Mouse (Mus musculus) liver, adult 2 months (tissue): ENCODE results near the gene Gjc3. TPM values are rescaled to one million over a fixed set of nuclear protein-coding genes. Genes with fewer than 3 reads are reported as not detected.

Experiments used
- DNase-seq: peaks from one replicate; pipeline ENCODE4 v3.0.0-alpha.2; 2011; ENCODE audit warnings: low read depth, low spot score; ENCODE audit errors: extremely low read depth
- H3K27ac ChIP-seq: fragments of 200-500 bp; replicated peaks from 2 replicates; pipeline ENCODE4 v1.5.1; 2012; ENCODE audit warnings: low read depth, mild to moderate bottlenecking, control low read depth, inconsistent platforms, low read length; ENCODE audit not compliant: insufficient read depth
- H3K27me3 ChIP-seq: fragments of 200-500 bp; 2 replicates; pipeline ENCODE4 v1.6.1; 2012; ENCODE audit warnings: mild to moderate bottlenecking, moderate library complexity, low read length, inconsistent platforms; ENCODE audit not compliant: control insufficient read depth, insufficient read depth
- H3K36me3 ChIP-seq: fragments of 200-500 bp; 2 replicates; pipeline ENCODE4 v1.6.1; 2012; ENCODE audit warnings: low read length, inconsistent platforms; ENCODE audit not compliant: control insufficient read depth, insufficient read depth
- H3K4me1 ChIP-seq: fragments of 200-500 bp; 2 replicates; pipeline ENCODE4 v1.6.1; 2011; ENCODE audit warnings: low read length; ENCODE audit not compliant: control insufficient read depth, insufficient read depth
- H3K4me3 ChIP-seq: fragments of 200-500 bp; 2 replicates; pipeline ENCODE4 v1.5.1; 2011; ENCODE audit warnings: low read depth, mild to moderate bottlenecking, control low read depth, low read length, moderate library complexity; ENCODE audit not compliant: insufficient read depth
- H3K79me2 ChIP-seq: fragments of 200-500 bp; 2 replicates; pipeline ENCODE4 v1.6.1; 2012; ENCODE audit warnings: inconsistent platforms, mild to moderate bottlenecking, low read length, moderate library complexity; ENCODE audit not compliant: control insufficient read depth, insufficient read depth
- H3K9ac ChIP-seq: fragments of 200-500 bp; 2 replicates; pipeline ENCODE4 v1.6.1; 2012; ENCODE audit warnings: low read depth, mild to moderate bottlenecking, control low read depth, inconsistent platforms, low read length
- CTCF ChIP-seq: fragments of 200-500 bp; IDR thresholded peaks from 2 replicates; pipeline ENCODE4 v1.5.1; 2011; ENCODE audit warnings: low read depth, low read length, control low read depth
- POLR2A ChIP-seq: fragments of 200-500 bp; IDR thresholded peaks from 2 replicates; pipeline ENCODE4 v1.6.1; 2011; ENCODE audit warnings: low read length, control low read depth; ENCODE audit not compliant: insufficient read depth; ENCODE audit errors: extremely low read depth
- WGBS: fragments of 180-500 bp; shearing (Covaris S2); methylation state at CpG from one replicate; pipeline ENCODE4 v1.1.7; 2018; 5-methylcytosine and 5-hydroxymethylcytosine counted together
- polyA plus RNA-seq: library from polyadenylated mRNA; depleted of rRNA; stranded (reverse); fragments of >200 nt; gene quantifications from 2 replicates; pipeline ENCODE4 v1.2.3, GENCODE M21; 2012
- total RNA-seq: library from RNA; depleted of rRNA; stranded (reverse); fragments of >200 nt; gene quantifications from 2 replicates; pipeline ENCODE4 v1.2.3, GENCODE M21; 2014

Gene Gjc3
- total and polyA plus RNA-seq, 2 experiments: 0.18 to 0.55 TPM

DNA sequence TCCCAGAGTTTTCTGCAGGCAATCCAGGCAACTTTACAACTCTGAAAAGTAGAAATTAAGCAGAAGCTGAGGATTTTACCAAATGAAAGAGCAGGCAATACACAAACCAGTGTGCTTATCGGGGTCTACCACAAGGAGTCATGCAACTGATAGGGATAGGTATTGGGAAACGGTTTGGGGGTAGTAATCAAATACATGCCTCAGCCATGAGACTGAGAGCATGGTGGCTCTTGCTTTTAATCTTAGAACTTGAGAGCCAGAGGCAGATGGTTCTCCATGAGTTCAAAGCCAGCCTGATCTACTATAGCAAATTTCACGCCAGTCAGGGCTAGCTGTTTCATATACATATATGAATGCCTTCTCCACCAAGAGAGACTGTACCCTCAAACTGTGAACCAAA is 6.5 kb downstream of the Gjc3 start:
- no peak for TF ChIP-seq POLR2A
- TF ChIP-seq CTCF: no peak
- no peak overlapping the region for H3K9ac ChIP-seq
- no peaks in the 10 kb centered on the region for H3K79me2 ChIP-seq
- H3K27ac ChIP-seq: no peak overlapping the region
- no peak overlapping the region for H3K4me3 ChIP-seq
- no peaks in the 10 kb centered on the region for H3K4me1 ChIP-seq
- DNase-seq: no peak
- no peaks in the 10 kb centered on the region for H3K27me3 ChIP-seq
- H3K36me3 ChIP-seq: no peaks in the 10 kb centered on the region
- WGBS: 87% methylated on average over 3 of the region's 3 CpGs

DNA sequence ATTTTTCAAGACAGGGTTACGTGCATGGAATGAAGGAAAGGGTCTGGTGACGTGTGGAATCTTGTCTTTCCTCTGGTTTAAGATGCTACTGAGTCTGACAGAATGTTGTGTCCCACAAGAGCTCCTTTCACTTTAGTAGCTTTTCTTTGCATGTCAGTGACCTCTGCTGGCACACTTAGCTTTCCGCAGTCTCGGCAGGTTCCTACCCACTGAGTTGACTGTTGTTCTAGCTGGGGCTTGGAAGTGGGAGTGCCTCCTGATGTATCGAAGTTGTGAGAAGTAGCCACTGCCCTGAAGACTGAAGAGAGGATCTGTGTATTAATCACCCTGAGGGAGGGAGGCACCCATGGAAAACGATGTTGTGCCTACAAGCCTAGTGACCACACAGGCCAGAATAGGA is 11.7 kb downstream of the Gjc3 start:
- Histone ChIP-seq H3K9ac (no peak overlapping the region), H3K27me3 (no peaks in the 10 kb centered on the region), H3K79me2 (no peaks in the 10 kb centered on the region), H3K4me3 (no peak overlapping the region), H3K27ac (no peak overlapping the region), H3K36me3 (no peaks in the 10 kb centered on the region), H3K4me1 (no peaks in the 10 kb centered on the region)
- WGBS: 38% methylated on average over 6 of the region's 6 CpGs
- peak; percentile 40 for DNase-seq
- no peak for TF ChIP-seq POLR2A
- peak; percentile 46 for TF ChIP-seq CTCF

DNA sequence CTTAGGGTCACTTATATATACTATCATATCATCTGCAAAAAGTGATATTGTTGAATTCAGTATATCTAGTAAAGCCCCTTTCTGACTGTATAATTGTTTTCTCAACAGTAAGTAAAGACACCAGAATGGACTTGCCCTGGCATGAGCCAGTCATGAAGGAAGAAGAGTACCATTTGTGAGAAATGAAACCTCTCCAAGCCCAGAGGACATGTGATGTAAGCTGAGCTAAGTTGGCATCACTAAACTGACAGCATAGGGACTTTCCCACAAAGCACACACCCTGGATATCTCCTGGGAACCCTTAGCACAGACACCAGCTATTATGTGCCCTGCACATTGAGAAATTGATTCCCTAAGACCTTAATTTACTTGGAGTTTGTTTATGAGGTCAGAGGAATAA is 15.6 kb downstream of the Gjc3 start:
- Histone ChIP-seq H3K27me3 (no peaks in the 10 kb centered on the region), H3K36me3 (no peaks in the 10 kb centered on the region), H3K4me1 (no peaks in the 10 kb centered on the region; the same call in 1 of the 2 replicates), H3K4me3 (no peak overlapping the region), H3K79me2 (no peaks in the 10 kb centered on the region), H3K9ac (no peak overlapping the region), H3K27ac (no peak overlapping the region)
- no peak for DNase-seq
- TF ChIP-seq CTCF (no peak), POLR2A (no peak)

DNA sequence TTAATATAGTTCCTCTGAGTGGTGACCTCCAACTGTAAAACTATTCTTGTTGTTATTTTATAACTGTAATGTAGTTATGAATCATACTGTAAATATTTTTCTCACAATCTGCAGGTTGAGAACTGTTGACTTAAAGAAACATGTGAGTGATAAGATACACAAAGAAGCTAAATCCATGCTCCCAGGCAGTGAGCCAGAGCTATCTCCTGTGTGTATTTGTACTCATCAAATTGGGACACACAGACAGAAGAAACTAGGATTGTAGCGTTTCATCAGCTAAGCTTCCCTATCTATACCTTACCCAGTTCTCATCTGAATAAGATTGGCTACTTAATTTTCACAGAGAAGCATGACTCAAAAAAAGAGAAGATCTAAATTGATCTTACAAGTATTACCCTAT is 19.8 kb downstream of the Gjc3 start:
- no peak overlapping the region for H3K27ac ChIP-seq
- peak; percentile 37 for DNase-seq
- H3K79me2 ChIP-seq: no peaks in the 10 kb centered on the region
- TF ChIP-seq POLR2A (no peak), CTCF (no peak)
- WGBS: 10% methylated on average over 1 of the region's 1 CpGs
- H3K4me3 ChIP-seq: no peak overlapping the region
- no peaks in the 10 kb centered on the region for H3K27me3 ChIP-seq
- no peaks in the 10 kb centered on the region for H3K36me3 ChIP-seq
- H3K9ac ChIP-seq: no peak overlapping the region
- H3K4me1 ChIP-seq: no peaks in the 10 kb centered on the region; the same call in 1 of the 2 replicates

DNA sequence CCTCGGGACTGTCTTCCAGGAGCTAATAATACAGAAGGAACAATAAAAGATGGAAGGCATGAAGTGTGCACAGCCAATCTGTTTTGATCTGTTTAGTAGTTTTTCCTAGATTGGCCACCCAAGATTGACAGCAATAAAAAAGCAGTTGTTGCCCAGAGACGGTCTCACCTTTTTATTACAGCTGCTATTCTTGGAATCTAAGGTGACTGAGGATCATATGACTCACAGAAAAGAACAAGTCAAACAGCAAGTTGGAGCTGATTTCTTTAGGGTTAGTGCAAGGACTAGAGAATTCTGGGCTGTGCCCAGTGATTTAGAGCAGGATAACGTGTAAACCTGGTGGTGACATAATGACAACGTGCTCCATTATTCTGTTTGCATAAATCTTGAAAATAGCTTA is 21.9 kb downstream of the Gjc3 start:
- Histone ChIP-seq H3K79me2 (no peaks in the 10 kb centered on the region), H3K9ac (no peak overlapping the region), H3K27me3 (no peaks in the 10 kb centered on the region), H3K4me3 (no peak overlapping the region), H3K27ac (no peak overlapping the region), H3K4me1 (no peaks in the 10 kb centered on the region; the same call in 1 of the 2 replicates), H3K36me3 (no peaks in the 10 kb centered on the region)
- TF ChIP-seq CTCF: no peak
- no peak for TF ChIP-seq POLR2A
- no peak for DNase-seq
- WGBS: 89% methylated on average over 4 of the region's 4 CpGs

DNA sequence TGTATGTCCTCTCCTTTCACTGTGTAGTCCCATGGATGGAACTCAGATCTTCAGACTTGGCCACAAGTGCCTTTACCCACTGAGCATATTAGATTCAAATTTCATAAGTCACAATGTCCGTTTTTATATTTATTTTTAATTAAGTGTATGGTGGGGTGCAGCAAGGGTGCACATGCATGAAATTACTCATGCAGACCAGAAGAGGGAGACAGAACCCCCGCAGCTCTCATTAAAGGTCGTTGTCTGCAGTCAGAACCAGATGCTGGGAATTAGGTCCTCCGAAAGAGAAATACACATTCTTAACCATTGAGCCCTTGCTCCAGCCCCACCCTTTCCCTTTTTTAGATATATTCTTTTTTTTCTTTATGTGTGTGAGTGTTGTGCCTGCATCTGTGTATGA is 25.7 kb downstream of the Gjc3 start:
- 67% methylated on average over 4 of the region's 4 CpGs for WGBS
- H3K27ac ChIP-seq: no peak overlapping the region
- no peak for TF ChIP-seq POLR2A
- peak; percentile 35; the same call in 1 of the 2 replicates for TF ChIP-seq CTCF
- H3K9ac ChIP-seq: no peak overlapping the region
- H3K36me3 ChIP-seq: no peaks in the 10 kb centered on the region
- H3K4me3 ChIP-seq: no peak overlapping the region
- no peaks in the 10 kb centered on the region for H3K79me2 ChIP-seq
- DNase-seq: no peak
- no peaks in the 10 kb centered on the region for H3K4me1 ChIP-seq
- H3K27me3 ChIP-seq: no peaks in the 10 kb centered on the region
